Mouse (Mus musculus): ENCODE measurements around the gene Gm20503. TPM values are rescaled to one million over a fixed set of nuclear protein-coding genes. Genes with fewer than 3 reads are reported as not detected.

The Gm20503 gene
- total and polyA plus RNA-seq, 3 experiments = 0.13 to 0.70 TPM; not detected in 1

GRCm38 (mm10) chr4:58970678-58971077, 32.3 kb upstream of the Gm20503 start:
- no peaks in the 10 kb centered on the region for H3K4me1 ChIP-seq (ENCODE audit: control insufficient read depth in 1 of 2, insufficient read depth in 2 of 2)
- no peaks in the 10 kb centered on the region for H3K79me2 ChIP-seq (replicated peaks; ENCODE audit: control insufficient read depth, extremely low read depth, insufficient read depth, poor library complexity, severe bottlenecking)
- H3K9ac ChIP-seq (ENCODE audit: insufficient read depth, low read depth) = no peak overlapping the region
- TF ChIP-seq MYC (IDR thresholded peaks at IDR 0.05; ENCODE audit: low read depth, low read length) (no peak), TBP (conservative IDR thresholded peaks at IDR 0.05; ENCODE audit: low read depth, low read length) (no peak), ELF1 (IDR thresholded peaks at IDR 0.05; ENCODE audit: low read depth, low read length) (no peak), ZC3H11A (IDR thresholded peaks at IDR 0.05; ENCODE audit: low read depth, low read length) (no peak), GABPA (IDR thresholded peaks at IDR 0.05; ENCODE audit: insufficient replicate concordance, low read depth, low read length) (no peak), SMC3 (IDR thresholded peaks at IDR 0.05; ENCODE audit: low read depth, low read length) (no peak), E2F4 (IDR thresholded peaks at IDR 0.05; ENCODE audit: insufficient replicate concordance, low read depth, low read length) (no peak), EP300 (IDR thresholded peaks at IDR 0.05; ENCODE audit: low read length) (no peak), MEF2A (IDR thresholded peaks at IDR 0.05; ENCODE audit: borderline replicate concordance, low read depth, low read length) (no peak), NRF1 (IDR thresholded peaks at IDR 0.05; ENCODE audit: low read depth, low read length) (no peak), CHD1 (IDR thresholded peaks at IDR 0.05; ENCODE audit: low read depth, low read length) (no peak), HCFC1 (IDR thresholded peaks at IDR 0.05; ENCODE audit: low read depth, low read length) (no peak), MAFK (IDR thresholded peaks at IDR 0.05; ENCODE audit: insufficient replicate concordance, low read length) (no peak)
- in situ Hi-C loops (cut with MboI; ENCODE audit: low pct_ligation_motif_present, low pct_unique_long_range_greater_than_20kb, low sequenced_read_pairs) = no loop called here
- peaks cover 0 to under 1% of the 10 kb centered on the region in 2 experiments for H3K36me3 ChIP-seq (replicated peaks in 1 of 2; ENCODE audit: control insufficient read depth in 1 of 2, insufficient read depth in 1 of 2, low read length in 1 of 2)
- dilution Hi-C loops (cut with MboI; ENCODE audit: extremely low pct_ligation_motif_present, extremely low pct_unique_long_range_greater_than_20kb, low sequenced_read_pairs) = no loop called here
- no peak overlapping the region for H3K4me3 ChIP-seq (replicated peaks in 1 of 3; ENCODE audit: low read depth in 2 of 3, low read length in 2 of 3, poor library complexity in 1 of 3)
- no peak overlapping the region for H3K4me2 ChIP-seq (ENCODE audit: insufficient read depth, low read depth, poor library complexity, severe bottlenecking)
- H3K27me3 ChIP-seq (replicated peaks) = no peaks in the 10 kb centered on the region
- no peak overlapping the region for H3K27ac ChIP-seq (ENCODE audit: insufficient read depth, low read depth)
- DNase-seq (ENCODE audit: extremely low read depth) = no peak
- H3K9me3 ChIP-seq (replicated peaks; ENCODE audit: low read length) = no peaks in the 10 kb centered on the region

- no peak overlapping the region for H3K4me2 ChIP-seq (ENCODE audit: insufficient read depth, low read depth, poor library complexity, severe bottlenecking)
- TF ChIP-seq MXI1 (IDR thresholded peaks at IDR 0.05; ENCODE audit: low read depth, low read length) (no peak), CHD2 (IDR thresholded peaks at IDR 0.05; ENCODE audit: low read length) (no peak), MYC (IDR thresholded peaks at IDR 0.05; ENCODE audit: low read depth, low read length) (no peak), NRF1 (IDR thresholded peaks at IDR 0.05; ENCODE audit: low read depth, low read length) (no peak), RAD21 (IDR thresholded peaks at IDR 0.05; ENCODE audit: low read depth, low read length) (no peak), GABPA (IDR thresholded peaks at IDR 0.05; ENCODE audit: insufficient replicate concordance, low read depth, low read length) (no peak), TCF12 (IDR thresholded peaks at IDR 0.05; ENCODE audit: low read depth, low read length) (no peak)
- no peak overlapping the region for H3K27ac ChIP-seq (ENCODE audit: insufficient read depth, low read depth)
- DNase-seq (ENCODE audit: extremely low read depth) = no peak
- H3K9me3 ChIP-seq (replicated peaks; ENCODE audit: low read length) = no peaks in the 10 kb centered on the region
- H3K4me1 ChIP-seq (ENCODE audit: control insufficient read depth in 1 of 2, insufficient read depth in 2 of 2) = no peaks in the 10 kb centered on the region
- dilution Hi-C loops (cut with MboI; ENCODE audit: extremely low pct_ligation_motif_present, extremely low pct_unique_long_range_greater_than_20kb, low sequenced_read_pairs) (no loop called here), in situ Hi-C loops (cut with MboI; ENCODE audit: low pct_ligation_motif_present, low pct_unique_long_range_greater_than_20kb, low sequenced_read_pairs) (no loop called here)
- H3K36me3 ChIP-seq (replicated peaks in 1 of 2; ENCODE audit: control insufficient read depth in 1 of 2, insufficient read depth in 1 of 2, low read length in 1 of 2) = peaks cover 0 to 2% of the 10 kb centered on the region in 2 experiments
- H3K79me2 ChIP-seq (replicated peaks; ENCODE audit: control insufficient read depth, extremely low read depth, insufficient read depth, poor library complexity, severe bottlenecking) = no peaks in the 10 kb centered on the region
- H3K27me3 ChIP-seq (replicated peaks) = no peaks in the 10 kb centered on the region
- H3K4me3 ChIP-seq (replicated peaks in 1 of 3; ENCODE audit: low read depth in 2 of 3, low read length in 2 of 3, poor library complexity in 1 of 3) = no peak overlapping the region
- no peak overlapping the region for H3K9ac ChIP-seq (ENCODE audit: insufficient read depth, low read depth)
Observed at GRCm38 (mm10) chr4:58975711-58976110, 27.3 kb upstream of the Gm20503 start.

Measured in CH12.LX (cell line).